Mouse (Mus musculus): ENCODE measurements around the gene 2410137M14Rik.

- TF ChIP-seq GATA1 (IDR thresholded peaks at IDR 0.05; ENCODE audit: borderline replicate concordance, low read length) (no peak), FLI1 (IDR thresholded peaks at IDR 0.05; ENCODE audit: low read length) (no peak)
These were observed 36.8 kb downstream of the 2410137M14Rik start for GRCm38 (mm10) chr17:36944121-36944775.
